Mouse (Mus musculus) G1E (cell line): ENCODE data around the gene Tspo2.

ENCODE experiments used
- CTCF ChIP-seq: IDR thresholded peaks from 2 replicates; pipeline ENCODE4 v1.5.1; 2012; ENCODE audit warnings: low read depth, low read length, inconsistent platforms, mixed read lengths
- GATA1 ChIP-seq: IDR thresholded peaks from 2 replicates; pipeline ENCODE4 v1.6.1; 2012; ENCODE audit warnings: borderline replicate concordance, low read length, inconsistent platforms, mixed read lengths
- GATA2 ChIP-seq: IDR thresholded peaks from 2 replicates; pipeline ENCODE4 v1.6.1; 2012; ENCODE audit warnings: low read depth, low read length, inconsistent platforms, borderline replicate concordance
- POLR2AphosphoS5 ChIP-seq: IDR thresholded peaks from 2 replicates; pipeline ENCODE4 v1.6.1; 2012; ENCODE audit warnings: low read depth, low read length, inconsistent platforms; ENCODE audit not compliant: insufficient replicate concordance
- TAL1 ChIP-seq: conservative IDR thresholded peaks from 2 replicates; pipeline ENCODE4 v1.6.1; 2012; ENCODE audit warnings: low read depth, low read length, inconsistent platforms, mixed read lengths

DNA sequence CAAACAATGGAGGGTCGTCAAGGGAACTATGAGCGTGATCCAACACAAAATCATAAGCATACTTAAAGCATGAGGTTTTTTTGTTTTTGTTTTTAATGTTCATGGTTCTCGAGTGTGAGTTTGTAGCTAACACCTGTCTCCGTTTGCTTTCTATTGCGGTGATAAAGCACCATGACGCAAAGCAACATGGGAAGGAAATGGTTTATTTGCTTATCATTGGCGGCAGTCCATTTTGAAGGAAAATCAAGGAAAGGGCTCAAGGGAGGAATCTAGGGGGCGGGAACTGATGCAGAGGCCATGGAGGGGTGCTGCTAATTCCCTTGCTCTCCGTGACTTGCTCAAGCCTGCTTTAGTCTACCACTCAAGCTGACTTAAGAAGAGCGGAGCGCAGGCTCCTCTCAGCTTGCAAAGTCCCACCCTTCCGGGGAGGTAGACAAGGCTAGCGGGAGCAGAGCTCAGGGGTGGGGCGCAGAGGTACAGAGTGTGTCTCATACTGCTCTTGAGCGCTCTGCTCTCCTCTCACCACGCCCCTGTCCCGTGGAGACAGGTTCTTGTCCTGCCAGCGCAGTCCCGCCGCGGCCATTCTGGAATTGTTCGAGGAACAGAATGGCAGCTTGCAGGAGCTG is 15.6 kb upstream of the Tspo2 start:
- TF ChIP-seq CTCF (no peak), GATA1 (no peak), GATA2 (no peak), TAL1 (no peak), POLR2AphosphoS5 (no peak)
